ENCODE assay signal across 26 mouse cellular contexts in the genomic region with DNA sequence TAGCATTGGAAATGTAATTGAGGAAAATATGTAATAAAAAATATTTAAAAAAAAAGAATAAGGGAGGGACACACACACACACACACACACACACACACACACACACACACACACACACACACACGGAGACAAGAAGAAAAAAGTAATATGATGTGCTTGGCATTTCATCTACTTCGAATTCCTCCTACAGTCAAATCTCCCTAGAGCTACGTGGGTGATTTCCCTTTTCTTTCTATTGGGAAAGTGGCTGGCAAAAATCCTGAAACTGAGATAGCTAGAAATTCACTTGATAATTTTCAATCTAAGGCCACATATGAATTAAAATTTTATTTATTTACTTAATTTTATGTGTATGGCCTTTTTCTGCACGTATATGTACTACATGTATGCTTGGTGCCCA. TPM values are rescaled to one million over a fixed set of nuclear protein-coding genes. Genes with fewer than 3 reads are reported as not detected.
A peak's percentile ranks its signal among the peaks of the same experiment; 100 is the strongest.
DNase-seq lines count a peak whose midpoint lies in the region; ATAC-seq and TF ChIP-seq lines count a peak whose summit lies in the region.
"Had no signal": no experiment of that assay in that cellular context is flagged by ENCODE, and none has a peak within 500 bp of the region (broad histone marks: within the 10 kb centered on the region; RNA-seq: fewer than 3 reads in every experiment).

No protein-coding gene starts in this region.

- H3K36me3 ChIP-seq in midbrain, embryonic 11.5 days (ENCODE audit: control insufficient read depth, insufficient read depth, low read length), result peaks cover 2% of the 10 kb centered on the region; the same call in 1 of the 2 replicates
- peaks cover 9% of the 10 kb centered on the region for H3K36me3 ChIP-seq in midbrain, embryonic 14.5 days (ENCODE audit: control insufficient read depth, insufficient read depth, low read length)

- H3K4me1 ChIP-seq in midbrain, embryonic 11.5 days (ENCODE audit: control insufficient read depth, insufficient read depth, low read length), result no peaks in the 10 kb centered on the region
- H3K4me1 ChIP-seq in midbrain, embryonic 14.5 days (ENCODE audit: control insufficient read depth, insufficient read depth, low read length), result no peaks in the 10 kb centered on the region
- H3K4me1 ChIP-seq: embryonic facial prominence, embryonic 10.5 days; embryonic facial prominence, embryonic 13.5 days; forebrain, embryonic 12.5 days; forebrain, embryonic 15.5 days; heart, embryonic 10.5 days; heart, embryonic 13.5 days; hindbrain, embryonic 12.5 days; hindbrain, embryonic 15.5 days had no signal

- H3K9ac ChIP-seq in midbrain, embryonic 11.5 days (ENCODE audit: low read length), result no peak overlapping the region
- no peak overlapping the region for H3K9ac ChIP-seq in midbrain, embryonic 14.5 days (replicated peaks; ENCODE audit: low read length)
- H3K9ac ChIP-seq: embryonic facial prominence, embryonic 13.5 days; forebrain, embryonic 12.5 days; forebrain, embryonic 15.5 days; heart, embryonic 13.5 days; hindbrain, embryonic 12.5 days; hindbrain, embryonic 15.5 days had no signal

- DNase-seq in layer of hippocampus, adult 2 months (ENCODE audit: low spot score in 2 of 2), result peak in 1 of 2 experiments; percentile 24
- no peak for DNase-seq in layer of hippocampus, postnatal 10 days (ENCODE audit: low spot score in 2 of 2)
- peak; percentile 8 for DNase-seq in midbrain, embryonic 11.5 days (ENCODE audit: low spot score, missing footprints)
- no peak for DNase-seq in midbrain, embryonic 14.5 days
- peak; percentile 60 for DNase-seq in brain, adult 2 months (ENCODE audit: low read depth, low spot score)
- DNase-seq in telencephalon, adult 2 months (ENCODE audit: low read depth, low spot score), result peak; percentile 56
- DNase-seq: adrenal gland, adult 2 months; adrenal gland, postnatal 14 days; cerebellum, adult 11-12 months; cerebellum, adult 8-10 months; cerebellum, postnatal 10 days; cerebellum, postnatal 36 days; embryo, embryonic 11 days; gastrocnemius, postnatal 10 days; gastrocnemius, postnatal 36 days; heart, adult 2 months had no signal

- H3K27me3 ChIP-seq in midbrain, embryonic 11.5 days (ENCODE audit: control insufficient read depth, insufficient read depth, low read length), result no peaks in the 10 kb centered on the region
- no peaks in the 10 kb centered on the region for H3K27me3 ChIP-seq in midbrain, embryonic 14.5 days (ENCODE audit: control insufficient read depth, insufficient read depth, low read length)
- H3K27me3 ChIP-seq: embryonic facial prominence, embryonic 13.5 days; forebrain, embryonic 12.5 days; forebrain, embryonic 15.5 days; heart, embryonic 13.5 days; hindbrain, embryonic 12.5 days; hindbrain, embryonic 15.5 days had no signal

- H3K27ac ChIP-seq in layer of hippocampus, adult 2 months, result peak overlapping the region; percentile 6; the same call in 1 of the 2 replicates
- H3K27ac ChIP-seq in midbrain, embryonic 11.5 days (ENCODE audit: low read depth, low read length), result no peak overlapping the region
- no peak overlapping the region for H3K27ac ChIP-seq in midbrain, embryonic 14.5 days (replicated peaks; ENCODE audit: low read depth, low read length)
- H3K27ac ChIP-seq: embryonic facial prominence, embryonic 10.5 days; embryonic facial prominence, embryonic 13.5 days; forebrain, embryonic 12.5 days; forebrain, embryonic 15.5 days; heart, adult 2 months; heart, embryonic 10.5 days; heart, embryonic 13.5 days; hindbrain, embryonic 12.5 days; hindbrain, embryonic 15.5 days had no signal

- H3K4me3 ChIP-seq in layer of hippocampus, adult 2 months, result no peak overlapping the region
- H3K4me3 ChIP-seq in midbrain, embryonic 11.5 days (ENCODE audit: low read depth, low read length), result no peak overlapping the region
- H3K4me3 ChIP-seq in midbrain, embryonic 14.5 days (replicated peaks; ENCODE audit: low read depth, low read length), result no peak overlapping the region
- H3K4me3 ChIP-seq: embryonic facial prominence, embryonic 10.5 days; embryonic facial prominence, embryonic 13.5 days; erythroblast, embryonic 14.5 days; forebrain, embryonic 12.5 days; forebrain, embryonic 15.5 days; heart, adult 2 months; heart, embryonic 10.5 days; heart, embryonic 13.5 days; hindbrain, embryonic 12.5 days; hindbrain, embryonic 15.5 days had no signal

- TF ChIP-seq CTCF in layer of hippocampus, adult 2 months (conservative IDR thresholded peaks at IDR 0.05), result no peak

- ATAC-seq in midbrain, embryonic 11.5 days (ENCODE audit: low FRiP score), result no peak
- ATAC-seq in midbrain, embryonic 14.5 days (ENCODE audit: low FRiP score, low TSS enrichment), result no peak
- ATAC-seq: CD4-positive, CD25-positive, alpha-beta regulatory T cell, adult 4 months; forebrain, embryonic 15.5 days had no signal

- H3K9me3 ChIP-seq in midbrain, embryonic 11.5 days (ENCODE audit: control insufficient read depth, low read length), result no peaks in the 10 kb centered on the region
- H3K9me3 ChIP-seq in midbrain, embryonic 14.5 days (ENCODE audit: control insufficient read depth, low read length), result no peaks in the 10 kb centered on the region
- H3K9me3 ChIP-seq: embryonic facial prominence, embryonic 10.5 days; embryonic facial prominence, embryonic 13.5 days; forebrain, embryonic 12.5 days; forebrain, embryonic 15.5 days; heart, embryonic 10.5 days; heart, embryonic 13.5 days; hindbrain, embryonic 12.5 days; hindbrain, embryonic 15.5 days had no signal

- no peak overlapping the region for H3K4me2 ChIP-seq in midbrain, embryonic 11.5 days
- H3K4me2 ChIP-seq in midbrain, embryonic 14.5 days (ENCODE audit: low read length), result no peak overlapping the region
- H3K4me2 ChIP-seq: embryonic facial prominence, embryonic 13.5 days; forebrain, embryonic 12.5 days; forebrain, embryonic 15.5 days; heart, embryonic 13.5 days; hindbrain, embryonic 12.5 days; hindbrain, embryonic 15.5 days had no signal

- WGBS in midbrain, embryonic 11.5 days, result 93% methylated on average over 3 of the region's 4 CpGs
- WGBS in midbrain, embryonic 14.5 days, result 97% methylated on average over 4 of the region's 4 CpGs

RNA-seq across cellular contexts. Expression of a gene that starts 20.3 kb away (rescaled TPM):
- 10 to 100 TPM; 20.4 to 23.0 TPM for total RNA-seq in layer of hippocampus, adult 2 months (2021)
- 10 to 100 TPM; 20.5 to 21.5 TPM for total RNA-seq in layer of hippocampus, postnatal 10 days (2021)
- 40.0 and 41.1 TPM in 2 replicates for polyA plus RNA-seq in midbrain, embryonic 11.5 days (2014; fragmentation: Nextera tagmentation; extraction: Ambion mirVana)
- polyA plus RNA-seq in midbrain, embryonic 14.5 days (2014; fragmentation: Nextera tagmentation; extraction: Ambion mirVana), result 22.3 and 27.9 TPM in 2 replicates

RNA-seq across cellular contexts. Expression of a gene that starts 20.8 kb away (rescaled TPM):
- 10 to 100 TPM; 52.2 to 55.6 TPM for total RNA-seq in layer of hippocampus, adult 2 months (2021)
- 10 to 100 TPM; 65.0 to 67.4 TPM for total RNA-seq in layer of hippocampus, postnatal 10 days (2021)
- polyA plus RNA-seq in midbrain, embryonic 11.5 days (2014; fragmentation: Nextera tagmentation; extraction: Ambion mirVana), result 112 and 134 TPM in 2 replicates
- 77.5 and 105 TPM in 2 replicates for polyA plus RNA-seq in midbrain, embryonic 14.5 days (2014; fragmentation: Nextera tagmentation; extraction: Ambion mirVana)

Comparison
In these comparisons a context has a peak if more than half of its experiments do, and no peak if none do; other contexts are left out.
1. DNase-seq: peak in midbrain, embryonic 11.5 days (single experiment), brain, adult 2 months (single experiment) and telencephalon, adult 2 months (single experiment); none in layer of hippocampus, postnatal 10 days (0 of 2) and midbrain, embryonic 14.5 days (single experiment).